Mouse (Mus musculus): ENCODE measurements around the gene Plau. TPM values are rescaled to one million over a fixed set of nuclear protein-coding genes. Genes with fewer than 3 reads are reported as not detected.

Plau gene
- polyA plus RNA-seq, 1 experiment from 2014 or later, result 0.65 TPM

- WGBS, result 77% methylated on average over 9 of the region's 9 CpGs
- H3K4me2 ChIP-seq (replicated peaks; ENCODE audit: low read depth, low read length), result no peak overlapping the region
- no peaks in the 10 kb centered on the region for H3K4me1 ChIP-seq (replicated peaks; ENCODE audit: control insufficient read depth, insufficient read depth, low read length)
- no peak overlapping the region for H3K4me3 ChIP-seq (ENCODE audit: low read depth, low read length)
- no peak for ATAC-seq (ENCODE audit: low FRiP score)
- DNase-seq (ENCODE audit: low spot score), result no peak
- H3K9ac ChIP-seq (ENCODE audit: low read depth, low read length), result no peak overlapping the region
- H3K27ac ChIP-seq (ENCODE audit: low read depth, low read length), result no peak overlapping the region
- H3K9me3 ChIP-seq (ENCODE audit: control insufficient read depth, low read length), result no peaks in the 10 kb centered on the region
- H3K27me3 ChIP-seq (ENCODE audit: control insufficient read depth, insufficient read depth, low read length), result no peaks in the 10 kb centered on the region
- H3K36me3 ChIP-seq (ENCODE audit: control insufficient read depth, insufficient read depth, low read length), result no peaks in the 10 kb centered on the region
Measured at GRCm38 (mm10) chr14:20845577-20846088, 9.2 kb downstream of the Plau start.

DNA sequence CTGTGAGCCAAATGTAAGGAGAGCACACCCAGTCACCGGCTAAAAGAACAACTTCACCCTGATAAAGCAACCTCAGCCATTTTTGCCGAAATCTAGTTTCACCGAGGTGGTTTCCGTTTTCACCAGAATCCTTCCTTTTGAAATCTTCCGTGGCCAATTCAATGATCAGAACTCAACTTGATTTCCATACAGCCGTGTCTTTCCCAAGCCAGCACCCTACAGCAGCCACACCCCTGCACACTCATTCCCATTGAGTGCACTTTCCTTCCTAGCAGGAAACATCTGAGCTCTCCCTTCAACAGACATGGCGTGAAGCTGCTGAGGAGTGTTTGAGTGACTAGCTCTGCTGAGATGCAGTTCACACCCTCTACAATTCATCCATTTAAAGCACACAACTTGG is 9.8 kb downstream of the Plau start:
- H3K4me3 ChIP-seq (ENCODE audit: low read depth, low read length), result no peak overlapping the region
- H3K4me2 ChIP-seq (replicated peaks; ENCODE audit: low read depth, low read length), result no peak overlapping the region
- no peaks in the 10 kb centered on the region for H3K27me3 ChIP-seq (ENCODE audit: control insufficient read depth, insufficient read depth, low read length)
- DNase-seq (ENCODE audit: low spot score), result no peak
- no peaks in the 10 kb centered on the region for H3K4me1 ChIP-seq (replicated peaks; ENCODE audit: control insufficient read depth, insufficient read depth, low read length)
- no peak overlapping the region for H3K27ac ChIP-seq (ENCODE audit: low read depth, low read length)
- ATAC-seq (ENCODE audit: low FRiP score), result no peak
- H3K9me3 ChIP-seq (ENCODE audit: control insufficient read depth, low read length), result no peaks in the 10 kb centered on the region
- H3K36me3 ChIP-seq (ENCODE audit: control insufficient read depth, insufficient read depth, low read length), result no peaks in the 10 kb centered on the region
- WGBS, result 81% methylated on average over 7 of the region's 7 CpGs
- H3K9ac ChIP-seq (ENCODE audit: low read depth, low read length), result no peak overlapping the region

DNA sequence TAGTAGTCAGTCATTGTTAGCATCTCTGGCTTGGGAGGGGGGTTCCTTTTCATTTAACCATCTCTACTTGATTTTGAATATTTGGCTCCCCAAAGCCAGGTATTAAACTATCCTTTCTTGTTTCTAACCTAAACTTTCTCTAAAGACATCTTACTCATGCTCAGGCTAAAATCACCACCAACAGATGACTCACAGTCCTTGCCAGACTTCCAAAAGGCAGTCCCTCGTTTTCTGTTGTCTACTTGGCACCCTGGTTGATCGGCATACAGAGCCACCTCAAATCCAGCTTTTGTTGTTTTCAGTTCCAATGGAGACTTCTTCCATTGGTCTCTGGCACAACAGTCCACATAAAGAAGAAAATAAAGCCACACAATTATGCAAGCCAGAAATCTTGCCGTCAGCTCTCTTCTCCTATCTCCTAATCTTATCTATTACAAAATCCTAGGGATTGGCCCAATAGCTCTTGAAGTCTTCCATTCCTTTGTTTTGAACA is 11.2 kb downstream of the Plau start:
- H3K27ac ChIP-seq (ENCODE audit: low read depth, low read length), result no peak overlapping the region
- H3K9ac ChIP-seq (ENCODE audit: low read depth, low read length), result no peak overlapping the region
- ATAC-seq (ENCODE audit: low FRiP score) (no peak), DNase-seq (ENCODE audit: low spot score) (no peak)
- no peaks in the 10 kb centered on the region for H3K4me1 ChIP-seq (replicated peaks; ENCODE audit: control insufficient read depth, insufficient read depth, low read length)
- no peak overlapping the region for H3K4me2 ChIP-seq (replicated peaks; ENCODE audit: low read depth, low read length)
- H3K9me3 ChIP-seq (ENCODE audit: control insufficient read depth, low read length), result no peaks in the 10 kb centered on the region
- no peak overlapping the region for H3K4me3 ChIP-seq (ENCODE audit: low read depth, low read length)
- no peaks in the 10 kb centered on the region for H3K27me3 ChIP-seq (ENCODE audit: control insufficient read depth, insufficient read depth, low read length)
- no peaks in the 10 kb centered on the region for H3K36me3 ChIP-seq (ENCODE audit: control insufficient read depth, insufficient read depth, low read length)
- WGBS, result 90% methylated on average over 3 of the region's 3 CpGs

DNA sequence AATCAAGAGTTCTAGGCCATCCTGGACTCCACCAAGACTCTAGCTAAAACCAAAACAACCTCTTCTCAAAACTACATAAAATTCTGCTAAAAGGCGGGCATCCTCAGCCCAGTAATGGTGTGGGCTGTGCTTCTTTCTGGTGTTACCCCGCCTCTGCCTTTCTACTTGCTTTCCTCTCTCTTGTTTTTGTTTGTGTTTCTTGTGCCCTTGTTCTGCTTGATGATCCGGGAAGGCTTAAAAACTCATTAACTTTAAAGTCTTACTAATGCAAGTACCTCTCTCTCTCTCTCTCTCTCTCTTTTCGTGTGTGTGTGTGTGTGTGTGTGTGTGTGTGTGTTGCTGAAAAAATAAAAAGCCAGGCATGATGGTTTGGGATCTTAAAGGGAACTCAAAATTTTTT is 13.3 kb downstream of the Plau start:
- Histone ChIP-seq H3K4me2 (replicated peaks; ENCODE audit: low read depth, low read length) (no peak overlapping the region), H3K27me3 (ENCODE audit: control insufficient read depth, insufficient read depth, low read length) (no peaks in the 10 kb centered on the region), H3K36me3 (ENCODE audit: control insufficient read depth, insufficient read depth, low read length) (no peaks in the 10 kb centered on the region), H3K4me3 (ENCODE audit: low read depth, low read length) (no peak overlapping the region), H3K9ac (ENCODE audit: low read depth, low read length) (no peak overlapping the region), H3K4me1 (replicated peaks; ENCODE audit: control insufficient read depth, insufficient read depth, low read length) (no peaks in the 10 kb centered on the region), H3K9me3 (ENCODE audit: control insufficient read depth, low read length) (no peaks in the 10 kb centered on the region), H3K27ac (ENCODE audit: low read depth, low read length) (no peak overlapping the region)
- ATAC-seq (ENCODE audit: low FRiP score), result no peak
- no peak for DNase-seq (ENCODE audit: low spot score)
- WGBS, result 68% methylated on average over 4 of the region's 4 CpGs

DNA sequence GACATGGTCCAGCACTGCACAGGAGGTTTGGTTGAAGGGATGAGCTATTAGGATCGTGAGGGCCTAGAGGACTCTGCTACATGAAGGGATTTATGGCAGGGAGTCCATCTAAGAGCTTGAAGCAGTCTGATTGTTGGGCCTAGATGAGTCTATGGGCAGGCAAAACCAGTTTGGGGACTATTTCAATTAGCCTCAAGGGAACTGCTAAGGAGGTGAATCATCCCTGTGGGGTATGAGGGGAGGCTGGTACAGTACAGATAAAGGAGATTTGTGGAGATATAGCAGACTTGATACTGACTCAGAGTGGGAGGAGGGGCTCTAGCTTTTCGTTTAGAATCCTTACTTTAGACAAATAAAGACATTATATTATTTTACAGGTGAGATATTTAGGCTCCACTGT is 14.0 kb downstream of the Plau start:
- Histone ChIP-seq H3K27me3 (ENCODE audit: control insufficient read depth, insufficient read depth, low read length) (no peaks in the 10 kb centered on the region), H3K9ac (ENCODE audit: low read depth, low read length) (no peak overlapping the region), H3K4me2 (replicated peaks; ENCODE audit: low read depth, low read length) (no peak overlapping the region), H3K36me3 (ENCODE audit: control insufficient read depth, insufficient read depth, low read length) (no peaks in the 10 kb centered on the region), H3K27ac (ENCODE audit: low read depth, low read length) (no peak overlapping the region), H3K9me3 (ENCODE audit: control insufficient read depth, low read length) (no peaks in the 10 kb centered on the region), H3K4me1 (replicated peaks; ENCODE audit: control insufficient read depth, insufficient read depth, low read length) (no peaks in the 10 kb centered on the region), H3K4me3 (ENCODE audit: low read depth, low read length) (no peak overlapping the region)
- 65% methylated on average over 2 of the region's 2 CpGs for WGBS
- no peak for DNase-seq (ENCODE audit: low spot score)
- no peak for ATAC-seq (ENCODE audit: low FRiP score)

GRCm38 (mm10) chr14:20851776-20852175 is 15.3 kb downstream of the Plau start:
- Histone ChIP-seq H3K4me2 (replicated peaks; ENCODE audit: low read depth, low read length) (no peak overlapping the region), H3K27me3 (ENCODE audit: control insufficient read depth, insufficient read depth, low read length) (no peaks in the 10 kb centered on the region), H3K4me1 (replicated peaks; ENCODE audit: control insufficient read depth, insufficient read depth, low read length) (no peaks in the 10 kb centered on the region), H3K4me3 (ENCODE audit: low read depth, low read length) (no peak overlapping the region), H3K9ac (ENCODE audit: low read depth, low read length) (no peak overlapping the region), H3K27ac (ENCODE audit: low read depth, low read length) (no peak overlapping the region), H3K36me3 (ENCODE audit: control insufficient read depth, insufficient read depth, low read length) (no peaks in the 10 kb centered on the region), H3K9me3 (ENCODE audit: control insufficient read depth, low read length) (no peaks in the 10 kb centered on the region)
- DNase-seq (ENCODE audit: low spot score) (no peak), ATAC-seq (ENCODE audit: low FRiP score) (no peak)

- H3K27me3 ChIP-seq (ENCODE audit: control insufficient read depth, insufficient read depth, low read length), result no peaks in the 10 kb centered on the region
Measured at GRCm38 (mm10) chr14:20861152-20861551, 24.7 kb downstream of the Plau start.

DNA sequence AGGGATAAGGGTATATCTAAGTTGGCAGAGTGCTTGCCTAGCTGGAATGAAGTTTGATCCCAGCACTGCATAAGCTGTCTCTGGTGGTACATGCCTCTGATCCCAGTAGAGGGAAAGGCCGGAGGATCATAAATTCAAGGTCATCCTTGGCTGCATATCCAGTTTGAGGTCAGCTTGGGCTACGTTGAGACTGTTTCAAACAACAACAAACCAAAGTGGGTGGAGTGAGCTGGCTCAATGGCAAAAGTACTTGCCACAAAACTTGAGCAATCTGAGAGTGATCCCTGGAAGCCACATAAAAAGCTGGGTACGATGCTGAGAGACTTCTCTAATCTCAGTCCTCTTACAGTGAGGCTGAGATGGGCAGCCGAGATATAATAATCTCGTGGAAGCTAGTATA is 25.1 kb downstream of the Plau start:
- H3K4me3 ChIP-seq (ENCODE audit: low read depth, low read length), result no peak overlapping the region
- no peaks in the 10 kb centered on the region for H3K9me3 ChIP-seq (ENCODE audit: control insufficient read depth, low read length)
- DNase-seq (ENCODE audit: low spot score) (no peak), ATAC-seq (ENCODE audit: low FRiP score) (no peak)
- 88% methylated on average over 5 of the region's 5 CpGs for WGBS
- H3K4me1 ChIP-seq (replicated peaks; ENCODE audit: control insufficient read depth, insufficient read depth, low read length), result no peaks in the 10 kb centered on the region
- no peak overlapping the region for H3K4me2 ChIP-seq (replicated peaks; ENCODE audit: low read depth, low read length)
- H3K27me3 ChIP-seq (ENCODE audit: control insufficient read depth, insufficient read depth, low read length), result no peaks in the 10 kb centered on the region
- H3K9ac ChIP-seq (ENCODE audit: low read depth, low read length), result no peak overlapping the region
- H3K36me3 ChIP-seq (ENCODE audit: control insufficient read depth, insufficient read depth, low read length), result no peaks in the 10 kb centered on the region
- no peak overlapping the region for H3K27ac ChIP-seq (ENCODE audit: low read depth, low read length)

More at GRCm38 (mm10) chr14:20861152-20861551, 24.7 kb downstream of the Plau start:
- no peak overlapping the region for H3K4me3 ChIP-seq (ENCODE audit: low read depth, low read length)
- H3K27ac ChIP-seq (ENCODE audit: low read depth, low read length), result no peak overlapping the region
- no peaks in the 10 kb centered on the region for H3K9me3 ChIP-seq (ENCODE audit: control insufficient read depth, low read length)
- H3K36me3 ChIP-seq (ENCODE audit: control insufficient read depth, insufficient read depth, low read length), result no peaks in the 10 kb centered on the region
- ATAC-seq (ENCODE audit: low FRiP score), result no peak
- DNase-seq (ENCODE audit: low spot score), result no peak
- no peak overlapping the region for H3K4me2 ChIP-seq (replicated peaks; ENCODE audit: low read depth, low read length)
- WGBS, result 79% methylated on average over 2 of the region's 2 CpGs
- no peaks in the 10 kb centered on the region for H3K4me1 ChIP-seq (replicated peaks; ENCODE audit: control insufficient read depth, insufficient read depth, low read length)
- no peak overlapping the region for H3K9ac ChIP-seq (ENCODE audit: low read depth, low read length)

DNA sequence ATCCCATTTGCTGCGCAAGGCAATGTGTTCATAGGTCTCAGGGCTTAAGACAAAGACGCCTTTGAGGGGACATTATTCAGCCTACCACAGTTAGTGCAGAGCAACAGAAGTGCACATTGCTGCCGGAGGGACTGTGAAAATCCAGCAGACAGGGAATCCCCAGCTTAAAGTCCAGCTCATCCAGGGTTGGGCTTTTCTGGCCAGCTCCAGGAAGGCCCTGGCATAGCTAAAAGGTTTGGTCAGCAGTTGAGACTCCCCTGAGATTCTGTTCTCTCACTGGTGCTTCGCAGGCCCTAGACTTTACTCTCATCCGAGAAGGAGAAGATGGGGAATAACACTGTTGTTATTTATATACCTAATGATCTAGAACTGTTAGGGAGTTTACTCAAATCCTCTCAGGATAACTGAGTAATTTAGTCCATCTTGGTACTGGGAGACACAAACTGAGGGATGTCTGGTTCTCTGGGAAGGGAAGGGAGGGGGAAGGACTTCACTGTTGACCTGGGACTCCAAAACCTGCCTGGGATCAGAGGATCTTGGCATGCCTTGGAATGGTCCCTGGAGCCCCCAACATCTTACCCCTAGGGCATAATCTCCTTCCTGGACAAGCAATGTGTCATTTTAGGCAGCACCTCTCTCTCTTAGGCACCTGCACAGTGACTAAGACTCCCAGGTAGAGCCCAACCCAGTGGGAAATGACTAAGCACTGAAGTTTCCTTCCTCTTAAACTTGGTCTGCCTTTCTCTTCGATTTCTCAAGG is 27.0 kb downstream of the Plau start:
- no peak overlapping the region for H3K9ac ChIP-seq (ENCODE audit: low read depth, low read length)

More for the DNA sequence above, 27.0 kb downstream of the Plau start:
- Histone ChIP-seq H3K4me3 (ENCODE audit: low read depth, low read length) (no peak overlapping the region), H3K4me1 (replicated peaks; ENCODE audit: control insufficient read depth, insufficient read depth, low read length) (no peaks in the 10 kb centered on the region), H3K36me3 (ENCODE audit: control insufficient read depth, insufficient read depth, low read length) (no peaks in the 10 kb centered on the region), H3K4me2 (replicated peaks; ENCODE audit: low read depth, low read length) (no peak overlapping the region), H3K9me3 (ENCODE audit: control insufficient read depth, low read length) (no peaks in the 10 kb centered on the region), H3K27ac (ENCODE audit: low read depth, low read length) (no peak overlapping the region), H3K27me3 (ENCODE audit: control insufficient read depth, insufficient read depth, low read length) (no peaks in the 10 kb centered on the region)
- DNase-seq (ENCODE audit: low spot score) (no peak), ATAC-seq (ENCODE audit: low FRiP score) (no peak)
- WGBS, result 72% methylated on average over 6 of the region's 6 CpGs
